Mouse (Mus musculus) kidney, postnatal 0 days (tissue): Measurements from ENCODE around the gene Gm4779. TPM values are rescaled to one million over a fixed set of nuclear protein-coding genes. Genes with fewer than 3 reads are reported as not detected.

Source experiments
- ATAC-seq: fragments of 200-750 bp; cut with Nextera tagmentation; replicated peaks from 2 replicates; pipeline ENCODE4 v1.8.0; 2017; ENCODE audit warnings: low read depth, moderate number of reproducible peaks, moderate TSS enrichment, moderate library complexity; ENCODE audit not compliant: low FRiP score
- DNase-seq: peaks from one replicate; pipeline ENCODE4 v3.0.0-alpha.2; 2016; ENCODE audit warnings: low spot score
- H3K27ac ChIP-seq: fragments of 300-500 bp; sonication (generic); 2 replicates; pipeline ENCODE4 v1.5.1; 2014; ENCODE audit warnings: mild to moderate bottlenecking
- H3K27me3 ChIP-seq: fragments of 300-500 bp; sonication (generic); 2 replicates; pipeline ENCODE4 v1.6.1; 2014; ENCODE audit warnings: low read length, mixed read lengths; ENCODE audit not compliant: insufficient read depth
- H3K36me3 ChIP-seq: fragments of 300-500 bp; sonication (generic); 2 replicates; pipeline ENCODE4 v1.6.1; 2014; ENCODE audit warnings: low read length, mixed read lengths; ENCODE audit not compliant: insufficient read depth
- H3K4me1 ChIP-seq: fragments of 300-500 bp; sonication (generic); replicated peaks from 2 replicates; pipeline ENCODE4 v1.6.1; 2014; ENCODE audit warnings: antibody characterized with exemption, low read length, mixed read lengths; ENCODE audit not compliant: insufficient read depth
- H3K4me2 ChIP-seq: fragments of 300-500 bp; sonication (generic); 2 replicates; pipeline ENCODE4 v1.6.1; 2014; ENCODE audit warnings: mild to moderate bottlenecking, low read length, moderate library complexity, mixed read lengths
- H3K4me3 ChIP-seq: fragments of 300-500 bp; sonication (generic); replicated peaks from 2 replicates; pipeline ENCODE4 v1.5.1; 2014; ENCODE audit warnings: low read depth, low read length
- H3K9ac ChIP-seq: fragments of 300-500 bp; sonication (generic); 2 replicates; pipeline ENCODE4 v1.6.1; 2014; ENCODE audit warnings: low read depth, low read length
- H3K9me3 ChIP-seq: fragments of 300-500 bp; sonication (generic); replicated peaks from 2 replicates; pipeline ENCODE4 v1.6.1; 2016; ENCODE audit warnings: low read length, inconsistent platforms, mixed read lengths
- CTCF ChIP-seq: IDR thresholded peaks from 2 replicates; pipeline ENCODE4 v1.5.1; 2016; ENCODE audit warnings: antibody characterized with exemption, low read depth, mild to moderate bottlenecking, moderate library complexity
- WGBS: fragments of 180-500 bp; shearing (Covaris S2); extraction: QIAGEN DNeasy Blood & Tissue Kit; methylation state at CpG from one replicate; pipeline ENCODE4 v1.1.7; 2014; 5-methylcytosine and 5-hydroxymethylcytosine counted together
- polyA plus RNA-seq: library from polyadenylated mRNA; unstranded; fragments of >200 nt; fragmentation: Nextera tagmentation; extraction: Ambion mirVana; gene quantifications from 2 replicates; pipeline ENCODE4 v1.2.1, GENCODE M21; 2015

Gm4779 gene
- polyA plus RNA-seq, 1 experiment from 2014 or later, result 0.28 TPM

- Histone ChIP-seq H3K4me3 (no peak overlapping the region), H3K9ac (no peak overlapping the region), H3K36me3 (no peaks in the 10 kb centered on the region), H3K27ac (no peak overlapping the region), H3K4me2 (no peak overlapping the region), H3K27me3 (no peaks in the 10 kb centered on the region), H3K4me1 (no peaks in the 10 kb centered on the region), H3K9me3 (no peaks in the 10 kb centered on the region)
- ATAC-seq (no peak), DNase-seq (no peak)
- TF ChIP-seq CTCF, result no peak
- 83% methylated on average over 2 of the region's 2 CpGs for WGBS
Observed at GRCm38 (mm10) chrX:101741064-101741433, 53.2 kb downstream of the Gm4779 start.

GRCm38 (mm10) chrX:101740335-101741063, 53.7 kb downstream of the Gm4779 start:
- H3K4me2 ChIP-seq, result no peak overlapping the region
- 54% methylated on average over 6 of the region's 6 CpGs for WGBS
- H3K36me3 ChIP-seq, result no peaks in the 10 kb centered on the region
- no peaks in the 10 kb centered on the region for H3K9me3 ChIP-seq
- no peak for ATAC-seq
- no peak overlapping the region for H3K4me3 ChIP-seq
- H3K27me3 ChIP-seq, result no peaks in the 10 kb centered on the region
- H3K9ac ChIP-seq, result no peak overlapping the region
- TF ChIP-seq CTCF, result no peak
- no peak for DNase-seq
- H3K4me1 ChIP-seq, result no peaks in the 10 kb centered on the region
- no peak overlapping the region for H3K27ac ChIP-seq

Other genes starting within 250 kb of the Gm4779 start
- 118 and 119 TPM in 2 replicates for gene Ogt, start 154.4 kb downstream of the Gm4779 start, polyA plus RNA-seq
- gene Cxcr3, start 60.2 kb downstream of the Gm4779 start, polyA plus RNA-seq, result 0.08 and 0.17 TPM in 2 replicates
- 0.37 TPM in 1 of 2 replicates, not detected in the other for gene 8030474K03Rik, start 233 bp upstream of the Gm4779 start, polyA plus RNA-seq
- 4.9 and 5.5 TPM in 2 replicates for gene Nhsl2, start 55.0 kb upstream of the Gm4779 start, polyA plus RNA-seq